Mouse (Mus musculus) heart, embryonic 10.5 days (tissue): ENCODE data around the gene Rnf167. TPM values are rescaled to one million over a fixed set of nuclear protein-coding genes. Genes with fewer than 3 reads are reported as not detected.

Experiments used
- DNase-seq: peaks from one replicate; pipeline ENCODE4 v3.0.0-alpha.2; 2017; ENCODE audit warnings: low spot score
- H3K27ac ChIP-seq: fragments of 300-500 bp; sonication (generic); 2 replicates; pipeline ENCODE4 v1.5.1; 2016; ENCODE audit warnings: mild to moderate bottlenecking
- H3K27me3 ChIP-seq: fragments of 300-500 bp; sonication (generic); 2 replicates; pipeline ENCODE4 v1.6.1; 2016; ENCODE audit warnings: mild to moderate bottlenecking; ENCODE audit not compliant: poor library complexity, insufficient read depth, severe bottlenecking
- H3K36me3 ChIP-seq: fragments of 300-500 bp; sonication (generic); 2 replicates; pipeline ENCODE4 v1.6.1; 2016; ENCODE audit warnings: mild to moderate bottlenecking, moderate library complexity
- H3K4me1 ChIP-seq: fragments of 300-500 bp; sonication (generic); 2 replicates; pipeline ENCODE4 v1.6.1; 2016; ENCODE audit warnings: mild to moderate bottlenecking
- H3K4me3 ChIP-seq: fragments of 300-500 bp; sonication (generic); 2 replicates; pipeline ENCODE4 v1.5.1; 2016; ENCODE audit warnings: mild to moderate bottlenecking, moderate library complexity
- H3K9me3 ChIP-seq: fragments of 300-500 bp; sonication (generic); 2 replicates; pipeline ENCODE4 v1.6.1; 2016; ENCODE audit warnings: mild to moderate bottlenecking, moderate library complexity
- WGBS: fragments of 180-500 bp; shearing (Covaris S2); methylation state at CpG from one replicate; pipeline ENCODE4 v1.1.7; 2016; 5-methylcytosine and 5-hydroxymethylcytosine counted together
- polyA plus RNA-seq: library from polyadenylated mRNA; unstranded; fragments of >200 nt; fragmentation: Nextera tagmentation; extraction: Ambion mirVana; gene quantifications from 2 replicates; pipeline ENCODE4 v1.2.1, GENCODE M21; 2016

Gene Rnf167
- polyA plus RNA-seq, 1 experiment from 2014 or later = 74.4 TPM

GRCm38 (mm10) chr11:70660571-70660970 lies 13.5 kb downstream of the Rnf167 start:
- 92% methylated on average over 8 of the region's 8 CpGs for WGBS
- no peak overlapping the region for H3K27ac ChIP-seq

GRCm38 (mm10) chr11:70663101-70663500 lies 16.1 kb downstream of the Rnf167 start:
- H3K36me3 ChIP-seq = peaks cover 84% of the 10 kb centered on the region

More at GRCm38 (mm10) chr11:70660571-70660970, 13.5 kb downstream of the Rnf167 start:
- no peaks in the 10 kb centered on the region for H3K27me3 ChIP-seq
- DNase-seq = no peak
- no peaks in the 10 kb centered on the region for H3K9me3 ChIP-seq
- peaks cover 72% of the 10 kb centered on the region for H3K36me3 ChIP-seq
- H3K4me3 ChIP-seq = 0 out of 2 replicates have a peak overlapping the region, but pooled peaks have one; percentile 16
- H3K4me1 ChIP-seq = peaks cover 54% of the 10 kb centered on the region

GRCm38 (mm10) chr11:70663957-70664356 lies 16.9 kb downstream of the Rnf167 start:
- Histone ChIP-seq H3K4me3 (no peak overlapping the region), H3K9me3 (no peaks in the 10 kb centered on the region), H3K4me1 (peaks cover 32% of the 10 kb centered on the region), H3K27ac (no peak overlapping the region), H3K36me3 (peaks cover 80% of the 10 kb centered on the region), H3K27me3 (no peaks in the 10 kb centered on the region)
- 88% methylated on average over 6 of the region's 6 CpGs for WGBS
- DNase-seq = no peak

More at GRCm38 (mm10) chr11:70663101-70663500, 16.1 kb downstream of the Rnf167 start:
- Histone ChIP-seq H3K9me3 (no peaks in the 10 kb centered on the region), H3K4me3 (no peak overlapping the region), H3K27me3 (no peaks in the 10 kb centered on the region), H3K4me1 (peaks cover 39% of the 10 kb centered on the region), H3K27ac (no peak overlapping the region)
- DNase-seq = no peak
- WGBS = 87% methylated on average over 8 of the region's 8 CpGs

- H3K27ac ChIP-seq = no peak overlapping the region
- no peaks in the 10 kb centered on the region for H3K27me3 ChIP-seq
- 90% methylated on average over 9 of the region's 9 CpGs for WGBS
- H3K9me3 ChIP-seq = no peaks in the 10 kb centered on the region
- H3K36me3 ChIP-seq = peaks cover 73% of the 10 kb centered on the region
- no peak for DNase-seq
- peaks cover 27% of the 10 kb centered on the region for H3K4me1 ChIP-seq
- no peak overlapping the region for H3K4me3 ChIP-seq
These were observed 17.7 kb downstream of the Rnf167 start for GRCm38 (mm10) chr11:70664741-70665140.

GRCm38 (mm10) chr11:70666687-70667086 lies 19.7 kb downstream of the Rnf167 start:
- Histone ChIP-seq H3K27ac (no peak overlapping the region), H3K9me3 (no peaks in the 10 kb centered on the region), H3K36me3 (peaks cover 56% of the 10 kb centered on the region), H3K4me3 (no peak overlapping the region), H3K27me3 (no peaks in the 10 kb centered on the region), H3K4me1 (peaks cover 36% of the 10 kb centered on the region)
- 92% methylated on average over 8 of the region's 8 CpGs for WGBS
- DNase-seq = no peak

- DNase-seq = no peak
- Histone ChIP-seq H3K27me3 (no peaks in the 10 kb centered on the region), H3K9me3 (no peaks in the 10 kb centered on the region), H3K4me1 (peaks cover 44% of the 10 kb centered on the region), H3K36me3 (peaks cover 53% of the 10 kb centered on the region), H3K4me3 (peak overlapping the region; percentile 77), H3K27ac (peak overlapping the region; percentile 96)
- WGBS = 77% methylated on average over 14 of the region's 14 CpGs
These were observed 20.5 kb downstream of the Rnf167 start for GRCm38 (mm10) chr11:70667271-70668150.

GRCm38 (mm10) chr11:70668335-70668770 lies 21.3 kb downstream of the Rnf167 start:
- no peaks in the 10 kb centered on the region for H3K27me3 ChIP-seq
- WGBS = 1% methylated on average over 15 of the region's 15 CpGs
- peak overlapping the region; percentile 96 for H3K27ac ChIP-seq
- peaks cover 44% of the 10 kb centered on the region for H3K4me1 ChIP-seq
- no peak for DNase-seq
- peaks cover 47% of the 10 kb centered on the region for H3K36me3 ChIP-seq
- H3K9me3 ChIP-seq = no peaks in the 10 kb centered on the region
- peak overlapping the region; percentile 77 for H3K4me3 ChIP-seq

GRCm38 (mm10) chr11:70668771-70669505 lies 21.9 kb downstream of the Rnf167 start, which contains the start of gene Spag7:
Gene Spag7 (minus strand): TSS chr11:70669416.
- Histone ChIP-seq H3K9me3 (no peaks in the 10 kb centered on the region), H3K27me3 (no peaks in the 10 kb centered on the region), H3K36me3 (peaks cover 46% of the 10 kb centered on the region), H3K27ac (peak within 1 kb of the TSS; percentile 96), H3K4me3 (peak within 1 kb of the TSS; percentile 77), H3K4me1 (peaks cover 42% of the 10 kb centered on the region)
- DNase-seq = peak; percentile 100
- under 1% methylated on average over 44 of the region's 44 CpGs for WGBS

- Histone ChIP-seq H3K4me1 (peaks cover 41% of the 10 kb centered on the region), H3K27me3 (no peaks in the 10 kb centered on the region), H3K9me3 (no peaks in the 10 kb centered on the region), H3K4me3 (peak overlapping the region; percentile 77), H3K27ac (peak overlapping the region; percentile 96), H3K36me3 (peaks cover 45% of the 10 kb centered on the region)
- WGBS = under 1% methylated on average over 31 of the region's 31 CpGs
- peak; percentile 94 for DNase-seq
These were observed 22.7 kb downstream of the Rnf167 start for GRCm38 (mm10) chr11:70669582-70670345.

GRCm38 (mm10) chr11:70670483-70670882 lies 23.4 kb downstream of the Rnf167 start:
- no peaks in the 10 kb centered on the region for H3K27me3 ChIP-seq
- peak overlapping the region; percentile 77 for H3K4me3 ChIP-seq
- WGBS = 51% methylated on average over 14 of the region's 14 CpGs
- H3K36me3 ChIP-seq = peaks cover 44% of the 10 kb centered on the region
- no peak for DNase-seq
- peaks cover 41% of the 10 kb centered on the region for H3K4me1 ChIP-seq
- no peaks in the 10 kb centered on the region for H3K9me3 ChIP-seq
- H3K27ac ChIP-seq = peak overlapping the region; percentile 96

GRCm38 (mm10) chr11:70671333-70672047 lies 24.5 kb downstream of the Rnf167 start:
- Histone ChIP-seq H3K36me3 (peaks cover 47% of the 10 kb centered on the region), H3K27me3 (no peaks in the 10 kb centered on the region), H3K9me3 (no peaks in the 10 kb centered on the region), H3K27ac (peak overlapping the region; percentile 96; the same call in 1 of the 2 replicates), H3K4me1 (peaks cover 41% of the 10 kb centered on the region), H3K4me3 (0 out of 2 replicates have a peak overlapping the region, but pooled peaks have one; percentile 77)
- DNase-seq = no peak
- WGBS = 81% methylated on average over 16 of the region's 16 CpGs

GRCm38 (mm10) chr11:70674014-70674413 lies 27.0 kb downstream of the Rnf167 start:
- WGBS = 84% methylated on average over 6 of the region's 6 CpGs
- no peaks in the 10 kb centered on the region for H3K9me3 ChIP-seq
- H3K4me3 ChIP-seq = no peak overlapping the region
- H3K36me3 ChIP-seq = peaks cover 50% of the 10 kb centered on the region
- no peak for DNase-seq
- peaks cover 33% of the 10 kb centered on the region for H3K4me1 ChIP-seq
- H3K27me3 ChIP-seq = no peaks in the 10 kb centered on the region
- H3K27ac ChIP-seq = no peak overlapping the region
